Mouse (Mus musculus): Measurements from ENCODE around the gene Sdad1. TPM values are rescaled to one million over a fixed set of nuclear protein-coding genes. Genes with fewer than 3 reads are reported as not detected.

Gene Sdad1
- polyA plus RNA-seq, 1 experiment from 2014 or later, result 20.9 TPM

- 44% methylated on average over 5 of the region's 5 CpGs for WGBS
- Histone ChIP-seq H3K9me3 (no peaks in the 10 kb centered on the region), H3K36me3 (no peaks in the 10 kb centered on the region), H3K27ac (replicated peaks) (no peak overlapping the region), H3K4me1 (peaks cover 4% of the 10 kb centered on the region; the same call in 1 of the 2 replicates), H3K27me3 (replicated peaks) (peaks cover 6% of the 10 kb centered on the region; the same call in 1 of the 2 replicates), H3K9ac (no peak overlapping the region), H3K4me2 (no peak overlapping the region), H3K4me3 (no peak overlapping the region)
- ATAC-seq (ENCODE audit: extremely low read depth, insufficient number of reproducible peaks, low FRiP score, low TSS enrichment), result no peak
Measured at GRCm38 (mm10) chr5:92234939-92235557, 75.2 kb downstream of the Sdad1 start.

Other genes starting within 250 kb of the Sdad1 start
- 132 and 153 TPM in 2 replicates for gene G3bp2, start 226.8 kb downstream of the Sdad1 start, polyA plus RNA-seq (2015; fragmentation: Nextera tagmentation; extraction: Ambion mirVana)
- gene Uso1, start 172.5 kb downstream of the Sdad1 start, polyA plus RNA-seq (2015; fragmentation: Nextera tagmentation; extraction: Ambion mirVana), result 30.2 and 32.1 TPM in 2 replicates
- not detected in 2 replicates for gene U90926, start 95.1 kb downstream of the Sdad1 start, polyA plus RNA-seq (2015; fragmentation: Nextera tagmentation; extraction: Ambion mirVana)
- 0.13 TPM in 1 of 2 replicates, not detected in the other for gene Ppef2, start 54.2 kb downstream of the Sdad1 start, polyA plus RNA-seq (2015; fragmentation: Nextera tagmentation; extraction: Ambion mirVana)
- 4.5 and 4.9 TPM in 2 replicates for gene Naaa, start 32.3 kb downstream of the Sdad1 start, polyA plus RNA-seq (2015; fragmentation: Nextera tagmentation; extraction: Ambion mirVana)
- 0.05 TPM in 1 of 2 replicates, not detected in the other for gene Cxcl9, start 17.6 kb upstream of the Sdad1 start, polyA plus RNA-seq (2015; fragmentation: Nextera tagmentation; extraction: Ambion mirVana)
- 35.4 and 36.2 TPM in 2 replicates for gene Art3, start 21.3 kb upstream of the Sdad1 start, polyA plus RNA-seq (2015; fragmentation: Nextera tagmentation; extraction: Ambion mirVana)
- 1.6 and 2.0 TPM in 2 replicates for gene Cxcl10, start 38.4 kb upstream of the Sdad1 start, polyA plus RNA-seq (2015; fragmentation: Nextera tagmentation; extraction: Ambion mirVana)
- gene Nup54, start 124.7 kb upstream of the Sdad1 start, polyA plus RNA-seq (2015; fragmentation: Nextera tagmentation; extraction: Ambion mirVana), result 35.8 and 39.4 TPM in 2 replicates
- 14.4 and 15.6 TPM in 2 replicates for gene Scarb2, start 196.4 kb upstream of the Sdad1 start, polyA plus RNA-seq (2015; fragmentation: Nextera tagmentation; extraction: Ambion mirVana)
- gene Fam47e, start 244.6 kb upstream of the Sdad1 start, polyA plus RNA-seq (2015; fragmentation: Nextera tagmentation; extraction: Ambion mirVana), result not detected in 2 replicates